Mouse (Mus musculus) cerebellum, postnatal 14 days (tissue): Measurements from ENCODE around the gene Coro1c.

ENCODE experiments used
- DNase-seq, 2 experiments: peaks; one replicate each; pipeline ENCODE4 v3.0.0; 2021; ENCODE audit warnings: mixed read lengths in 2 of 2

Coro1c gene

GRCm38 (mm10) chr5:113883384-113883771 lies 25.2 kb downstream of the Coro1c start:
- DNase-seq, result no peak

DNA sequence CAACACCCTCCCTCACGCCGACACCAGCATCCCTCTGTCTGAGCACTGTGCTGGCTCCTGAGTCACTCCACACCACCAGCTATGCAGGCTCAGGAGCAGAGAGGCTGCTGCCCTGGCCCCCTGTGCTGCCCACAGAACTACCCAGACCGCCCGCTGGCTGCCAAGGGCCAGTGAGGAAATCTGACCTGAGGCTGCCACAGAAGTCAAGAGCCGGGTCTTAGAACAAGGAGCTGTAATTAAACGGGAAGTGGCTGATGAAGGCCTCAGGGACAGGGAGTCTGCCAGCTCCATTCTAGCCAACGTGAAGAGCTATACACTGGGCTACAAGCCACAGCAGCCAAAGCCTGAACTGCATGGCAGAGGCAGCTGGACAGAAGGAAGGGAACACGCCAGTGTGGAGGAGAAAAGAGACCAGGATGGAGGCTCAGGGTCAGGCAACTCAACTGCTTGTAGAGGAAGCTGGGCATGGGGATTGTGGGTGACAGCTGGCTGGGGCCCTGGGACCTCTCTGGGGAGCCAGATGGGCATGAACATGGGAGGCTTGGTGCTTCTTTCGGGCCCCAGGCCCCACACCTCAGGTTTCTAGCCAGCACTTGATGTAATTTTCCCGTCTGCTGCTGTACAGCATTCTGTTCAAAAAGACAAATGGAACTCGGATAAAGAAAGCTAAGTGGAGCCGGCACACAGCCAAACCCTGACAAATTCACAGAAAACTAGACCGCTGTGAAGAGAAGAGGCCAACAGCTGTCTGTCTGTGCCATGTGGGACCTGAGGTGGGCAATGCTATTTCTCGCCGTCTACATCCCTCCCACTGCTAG lies 25.8 kb downstream of the Coro1c start:
- peak in 1 of 2 experiments; percentile 49 for DNase-seq

- no peak for DNase-seq
These were observed 27.4 kb downstream of the Coro1c start for GRCm38 (mm10) chr5:113881136-113881535.

DNA sequence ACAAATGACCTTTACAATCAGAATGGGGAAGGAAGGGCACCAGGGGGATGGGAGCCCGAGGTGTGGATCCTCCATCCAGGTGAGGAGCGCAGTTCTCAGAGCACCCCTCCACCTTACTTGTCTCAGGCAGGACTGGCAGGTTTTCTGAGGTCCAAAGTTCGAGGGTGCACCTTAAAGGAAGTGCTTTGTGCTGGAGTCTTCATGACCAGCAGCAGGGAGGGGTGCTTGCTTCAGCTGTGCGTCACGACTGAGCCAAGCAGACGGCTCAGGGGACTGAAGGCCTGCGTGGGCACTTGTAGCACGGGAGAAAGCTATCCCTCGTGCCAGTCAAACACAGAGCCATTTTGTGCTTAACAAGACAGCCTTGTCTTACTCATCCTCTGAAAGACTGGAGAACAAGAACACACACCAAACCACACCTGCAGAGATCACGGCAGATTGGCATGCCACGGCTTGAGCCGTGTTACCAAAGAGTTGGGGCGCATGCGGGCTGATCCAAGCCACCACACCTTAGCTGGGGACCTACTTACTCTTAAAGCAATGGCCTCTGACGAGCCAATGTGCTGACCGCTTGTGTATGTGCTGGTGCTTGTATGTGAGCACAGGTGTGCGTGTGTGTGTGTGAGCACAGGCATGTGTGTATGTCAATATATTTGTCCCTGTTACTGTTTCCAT lies 29.5 kb downstream of the Coro1c start:
- DNase-seq, result no peak

DNA sequence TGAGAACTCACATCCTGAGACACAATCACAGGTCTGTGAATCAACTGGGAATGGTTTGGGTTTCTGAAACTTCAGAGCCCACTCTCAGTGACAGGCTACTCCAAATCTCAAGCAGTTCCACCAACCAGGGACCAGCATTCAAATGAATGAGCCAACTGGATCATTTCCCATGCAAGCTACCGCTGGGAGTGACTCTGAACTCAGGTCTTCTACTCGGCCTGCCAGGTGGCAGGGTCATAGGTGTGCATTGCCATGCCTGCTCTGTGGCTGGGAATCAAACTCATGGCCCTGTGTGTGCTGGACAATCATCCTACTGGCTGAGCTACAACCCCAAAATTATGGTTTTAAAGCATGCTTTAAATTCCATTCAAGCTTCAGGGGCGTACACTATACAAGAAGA lies 31.0 kb downstream of the Coro1c start:
- DNase-seq, result peak in 1 of 2 experiments; percentile 60

DNA sequence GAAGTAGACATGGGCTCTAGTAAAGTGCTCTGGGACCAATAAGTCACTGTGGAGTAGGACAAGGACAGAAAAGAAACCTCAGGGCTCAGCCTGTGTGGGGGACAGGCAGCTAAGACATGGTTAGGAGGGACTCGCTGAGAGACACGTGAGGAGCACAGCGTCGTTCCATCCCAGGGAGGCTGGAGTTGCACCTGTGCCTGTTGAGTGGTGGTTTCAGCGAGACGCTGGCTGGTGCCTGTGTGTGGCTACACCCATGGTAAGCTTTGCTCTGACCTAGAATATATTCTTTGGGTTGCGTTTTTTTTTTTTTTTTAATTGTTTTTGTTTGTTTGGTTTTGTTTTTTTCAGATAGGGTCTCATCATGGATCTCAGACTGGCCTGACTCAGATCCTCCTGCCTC lies 32.4 kb downstream of the Coro1c start:
- no peak for DNase-seq

- no peak for DNase-seq
These were observed 32.9 kb downstream of the Coro1c start for GRCm38 (mm10) chr5:113875625-113876024.

DNA sequence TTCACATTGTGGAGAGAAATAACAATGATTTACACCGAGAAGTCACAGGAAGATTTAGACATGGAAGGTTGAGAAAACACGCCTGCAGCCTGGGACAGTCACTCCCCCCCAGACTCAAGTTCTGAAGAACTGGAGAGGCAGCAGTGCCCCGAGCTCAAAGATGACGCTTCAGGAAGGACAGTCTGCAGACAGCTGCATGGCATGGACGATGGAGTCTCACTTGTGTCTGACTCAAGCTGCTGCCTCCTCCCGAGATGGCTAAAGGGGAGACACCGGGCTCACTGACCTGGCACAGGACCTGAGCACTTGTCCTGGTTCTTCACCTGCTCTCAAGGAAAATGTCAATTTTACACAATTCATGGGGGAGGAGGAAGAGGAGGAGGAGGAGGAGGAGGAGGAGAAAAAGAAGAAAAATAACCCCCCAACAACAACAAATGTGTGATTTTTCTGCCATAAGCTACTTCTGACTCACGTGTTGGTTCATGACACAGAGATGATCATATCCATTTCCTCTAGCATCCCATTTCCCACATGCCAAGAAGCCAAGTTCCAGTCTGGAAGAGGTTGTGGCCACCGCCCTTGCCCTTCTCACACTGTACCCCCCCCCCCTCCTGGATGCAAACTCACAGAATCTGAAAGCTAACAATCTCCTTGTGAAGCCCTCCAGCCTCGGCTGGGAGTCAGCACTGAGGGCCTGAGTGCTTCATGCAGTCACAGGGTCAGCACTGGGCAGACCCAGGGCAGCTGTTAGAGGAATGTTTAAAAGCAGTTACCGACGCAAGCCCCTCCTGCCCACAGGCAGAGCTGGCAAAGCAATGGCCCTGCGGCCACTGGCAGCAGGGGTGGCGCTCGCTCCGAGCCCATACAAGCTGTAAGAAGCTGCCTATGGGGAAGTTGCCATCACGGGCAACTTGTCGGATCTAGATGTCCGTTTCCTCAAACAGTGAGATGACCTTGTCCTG lies 34.2 kb downstream of the Coro1c start:
- no peak for DNase-seq

DNA sequence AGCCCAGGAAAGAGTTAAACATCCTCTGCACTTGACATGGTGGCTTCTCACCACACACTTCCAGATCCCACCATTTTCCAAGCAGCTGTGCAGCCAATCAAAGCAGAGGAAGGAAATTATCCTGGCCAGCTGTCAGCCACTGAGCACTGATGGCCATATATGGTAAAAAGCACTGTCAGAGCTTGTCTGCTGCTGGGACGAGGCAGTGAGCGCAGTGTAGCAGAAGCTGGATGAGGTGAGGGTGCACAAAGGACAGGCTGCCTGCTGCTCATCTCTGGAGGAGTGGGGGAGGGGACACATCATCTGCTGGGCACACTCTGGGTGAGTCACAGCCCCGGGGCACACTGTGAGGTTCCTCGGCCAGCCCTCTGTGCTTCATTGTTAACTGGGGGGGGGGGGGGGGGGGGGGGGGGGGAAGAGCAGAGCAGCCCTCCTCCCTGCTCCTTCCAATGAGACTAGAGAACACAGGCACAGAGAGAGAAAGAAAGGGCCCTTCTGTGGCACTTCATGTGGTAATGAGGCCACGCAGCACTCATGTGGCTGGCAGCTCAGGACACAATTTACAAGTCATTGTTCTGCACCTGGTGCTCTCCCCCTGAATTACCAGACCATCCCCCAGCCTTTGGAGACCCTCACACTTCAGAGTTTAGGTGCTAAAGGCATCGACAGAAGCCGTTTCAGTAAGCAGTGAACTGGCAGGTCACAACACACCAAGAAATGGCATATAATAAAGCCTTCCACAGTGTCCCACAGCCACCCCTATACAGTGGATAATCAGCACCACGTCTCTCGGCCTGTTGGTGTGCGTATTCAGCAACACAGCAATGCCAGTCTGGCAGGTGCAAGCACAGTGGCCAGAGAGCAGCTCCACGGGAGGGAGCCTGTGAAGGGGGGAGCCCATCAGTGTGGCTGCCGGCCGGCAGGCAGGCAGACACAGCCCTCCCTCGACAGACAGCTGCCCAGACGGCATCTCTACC lies 35.3 kb downstream of the Coro1c start:
- peak; percentile 64 to 68 for DNase-seq

GRCm38 (mm10) chr5:113871903-113872548 lies 36.5 kb downstream of the Coro1c start:
- no peak for DNase-seq

DNA sequence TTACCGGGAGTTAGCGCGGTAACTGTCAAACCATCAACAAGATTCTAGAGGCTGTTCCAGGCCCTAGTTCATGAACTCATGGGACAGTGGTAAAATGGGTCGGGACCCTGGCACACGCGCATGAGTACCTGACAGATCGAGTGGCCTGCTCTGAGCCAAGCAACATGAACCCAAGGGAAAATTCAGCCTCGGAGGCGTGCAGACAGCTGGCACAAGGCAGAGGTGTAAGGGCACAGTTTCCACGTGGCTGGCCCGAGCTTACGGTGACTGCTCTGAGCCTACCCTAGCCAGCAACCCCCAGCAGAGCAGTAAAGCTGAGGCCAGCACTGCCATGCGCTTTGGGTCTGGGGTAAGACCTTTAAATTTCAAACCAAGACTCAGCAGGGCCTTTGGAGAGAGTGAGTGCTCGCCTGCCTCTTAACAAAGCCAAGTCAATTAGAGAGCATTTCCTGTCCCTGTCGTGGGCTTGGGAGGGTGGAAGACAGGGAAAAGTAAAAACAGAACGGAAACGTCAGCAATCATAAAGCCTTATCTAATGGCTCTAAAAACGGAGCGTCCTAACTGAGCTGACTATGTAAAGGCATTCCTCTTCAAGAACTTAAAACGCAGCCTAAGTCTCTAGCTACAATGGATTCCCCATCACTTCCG lies 38.0 kb downstream of the Coro1c start:
- peak; percentile 38 to 43 for DNase-seq

- DNase-seq, result peak; percentile 65 to 81
These were observed 39.4 kb downstream of the Coro1c start for GRCm38 (mm10) chr5:113869132-113869531.

- no peak for DNase-seq
These were observed 43.6 kb downstream of the Coro1c start for GRCm38 (mm10) chr5:113864992-113865391.

GRCm38 (mm10) chr5:113863994-113864393 lies 44.6 kb downstream of the Coro1c start:
- peak in 1 of 2 experiments; percentile 42 for DNase-seq

GRCm38 (mm10) chr5:113862418-113862817 lies 46.1 kb downstream of the Coro1c start:
- peak in 1 of 2 experiments; percentile 66 for DNase-seq

GRCm38 (mm10) chr5:113861294-113861693 lies 47.3 kb downstream of the Coro1c start:
- DNase-seq, result peak; percentile 53 to 81

DNA sequence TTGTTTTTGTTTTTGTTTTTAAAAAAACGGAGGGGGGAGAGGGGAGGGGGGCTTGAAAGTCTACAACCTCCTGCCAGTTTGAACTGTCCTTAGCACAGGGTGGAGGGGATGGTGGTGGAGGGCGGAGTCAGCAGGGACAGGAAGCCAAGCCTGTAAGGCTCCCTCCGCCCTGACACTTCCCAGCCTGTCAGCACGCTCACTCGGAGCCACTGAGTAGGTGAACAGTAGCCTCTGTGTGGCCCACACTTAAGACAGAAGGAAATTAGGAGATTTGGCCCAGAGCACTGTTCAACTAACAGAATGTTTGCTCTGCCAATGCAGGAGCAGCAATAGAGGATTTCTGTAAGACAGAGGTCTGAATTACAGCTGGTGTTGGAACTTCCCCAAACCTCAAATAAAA lies 49.6 kb downstream of the Coro1c start:
- no peak for DNase-seq

- no peak for DNase-seq
These were observed 50.0 kb downstream of the Coro1c start for GRCm38 (mm10) chr5:113858550-113858949.

GRCm38 (mm10) chr5:113857631-113858030 lies 50.9 kb downstream of the Coro1c start:
- peak in 1 of 2 experiments; percentile 53 for DNase-seq

DNA sequence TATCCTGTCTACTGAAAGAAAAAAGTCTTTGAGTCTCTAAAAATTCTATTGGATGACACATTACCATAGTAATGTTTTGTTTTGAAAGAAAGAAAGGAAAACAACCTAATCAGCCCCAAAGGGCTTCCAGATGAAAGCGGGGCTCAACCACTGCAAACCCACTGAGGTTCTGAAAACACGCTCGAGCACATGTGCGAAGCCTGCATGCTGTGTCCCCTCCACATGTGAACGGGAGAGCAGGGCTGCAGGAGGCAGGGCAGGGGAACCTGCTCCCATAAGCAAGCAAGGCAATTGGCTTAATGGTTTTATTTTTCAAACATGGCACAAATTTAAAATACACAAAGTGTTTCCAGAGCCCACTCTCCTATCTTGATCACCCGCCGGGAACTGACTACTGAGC lies 51.9 kb downstream of the Coro1c start:
- DNase-seq, result no peak

GRCm38 (mm10) chr5:113855696-113856095 lies 52.9 kb downstream of the Coro1c start:
- DNase-seq, result peak in 1 of 2 experiments; percentile 42
